Mouse (Mus musculus): ENCODE measurements at regions not wholly inside any gene's neighbourhood (a gene's known extent, or its start where the extent isn't known, plus 50 kb on each side); places are given as distances from the start of the nearest gene placed in this dataset.
"Not testable (repeated sequence)": the region's sequence is repeated elsewhere in the genome, so short reads cannot be mapped to it uniquely, and the experiment has no call there.

DNA sequence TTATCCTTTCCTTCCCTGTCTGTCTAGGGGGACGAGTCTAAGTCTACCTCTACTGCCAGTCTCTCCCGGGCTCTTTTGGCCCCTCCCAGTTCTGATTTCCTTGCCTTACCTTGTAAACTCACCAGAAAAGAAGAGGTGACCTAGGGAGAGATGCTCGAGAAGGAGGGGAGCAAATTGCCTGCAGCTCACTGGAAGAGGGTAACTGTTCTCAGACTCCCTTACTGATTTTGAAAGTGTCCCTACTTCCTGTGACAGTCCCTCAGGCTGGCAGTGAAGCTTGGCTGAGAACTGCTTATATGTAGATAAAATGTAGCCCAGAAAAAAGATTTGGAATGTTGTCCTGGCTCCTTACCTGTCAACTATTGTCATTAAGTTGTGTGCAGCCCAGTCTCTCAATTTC, 180.6 kb upstream of the Tab2 start:
- Histone ChIP-seq H3K27ac (replicated peaks) (no peak overlapping the region), H3K9ac (no peak overlapping the region), H3K9me3 (no peaks in the 10 kb centered on the region), H3K27me3 (no peaks in the 10 kb centered on the region), H3K4me1 (replicated peaks) (peaks cover 12% of the 10 kb centered on the region), H3K4me2 (no peak overlapping the region), H3K36me3 (no peaks in the 10 kb centered on the region), H3K4me3 (no peak overlapping the region)
- ATAC-seq (ENCODE audit: low read depth) = no peak
- WGBS = 81% methylated on average over 3 of the region's 3 CpGs

DNA sequence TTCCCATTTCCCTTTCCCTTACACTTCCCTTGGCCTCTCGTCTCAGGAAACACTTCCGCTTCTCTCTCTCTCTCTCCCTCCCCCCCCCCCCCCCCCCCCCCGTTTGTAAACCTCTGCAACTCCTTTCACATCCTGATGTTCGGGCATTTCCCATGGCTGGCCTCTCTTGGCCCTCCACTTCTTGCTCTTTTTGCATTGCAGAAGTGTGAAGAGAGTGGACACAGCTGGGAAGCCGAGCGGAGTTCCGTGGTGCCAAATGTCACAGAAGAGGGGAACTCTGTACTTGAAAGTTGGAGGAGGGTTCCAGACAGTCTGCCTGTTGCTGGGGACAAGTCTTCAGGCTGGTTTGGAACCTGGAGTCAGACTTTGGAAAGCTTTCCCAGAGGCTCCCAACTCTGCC, 179.2 kb upstream of the Tab2 start:
- no peak for ATAC-seq (ENCODE audit: low read depth)
- Histone ChIP-seq H3K4me2 (no peak overlapping the region), H3K27ac (replicated peaks) (no peak overlapping the region), H3K9ac (no peak overlapping the region), H3K9me3 (no peaks in the 10 kb centered on the region), H3K36me3 (no peaks in the 10 kb centered on the region), H3K27me3 (no peaks in the 10 kb centered on the region), H3K4me3 (no peak overlapping the region), H3K4me1 (replicated peaks) (peaks cover 16% of the 10 kb centered on the region)
- WGBS = 78% methylated on average over 6 of the region's 7 CpGs

DNA sequence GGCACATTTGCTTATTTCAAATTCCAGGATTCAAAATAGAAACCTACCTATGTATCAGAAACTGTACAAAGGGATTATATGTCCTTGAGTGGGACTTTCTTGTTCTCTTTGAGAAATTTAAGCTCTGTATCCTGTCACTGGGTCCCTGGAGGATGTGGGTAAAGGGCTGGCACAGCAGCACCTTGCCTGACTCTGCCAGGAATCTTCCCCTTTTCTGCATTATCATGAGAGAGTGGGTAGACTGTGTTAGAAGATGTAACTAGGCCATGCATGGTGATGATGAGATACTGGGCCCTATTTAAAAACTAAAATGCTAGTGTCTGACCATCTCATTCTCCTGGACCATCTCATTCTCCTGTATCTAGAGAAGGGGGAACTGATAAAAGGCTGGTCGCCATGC, 178.4 kb upstream of the Tab2 start:
- WGBS = 100% methylated on average over 1 of the region's 1 CpGs
- no peak overlapping the region for H3K4me3 ChIP-seq

DNA sequence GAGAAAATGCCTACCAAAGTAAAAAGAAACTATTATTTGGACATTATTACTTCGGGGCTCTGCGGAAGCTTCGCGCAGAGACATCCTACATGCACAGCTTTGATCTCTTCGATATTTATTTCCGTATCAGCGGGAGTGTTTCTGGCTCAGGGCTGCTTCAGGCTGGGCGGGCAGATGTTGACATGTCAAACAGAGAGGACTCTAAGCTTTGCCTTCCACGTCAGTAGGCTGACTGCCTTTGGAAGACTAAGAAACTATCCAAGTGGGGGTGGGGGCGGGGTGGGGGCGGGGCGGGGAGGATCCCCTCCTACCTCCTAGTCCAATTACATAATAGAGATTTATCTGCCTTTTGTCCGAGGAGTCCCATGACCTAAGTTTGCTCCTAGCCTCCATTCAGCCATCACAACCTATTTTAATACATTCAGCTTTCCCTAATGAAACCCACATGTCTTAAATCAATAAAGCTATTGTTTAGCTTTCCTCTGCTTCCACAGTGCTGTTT, 177.5 kb upstream of the Tab2 start:
- 23% methylated on average over 13 of the region's 13 CpGs for WGBS
- no peaks in the 10 kb centered on the region for H3K27me3 ChIP-seq
- H3K4me2 ChIP-seq = peak overlapping the region; percentile 34
- no peak overlapping the region for H3K4me3 ChIP-seq
- no peak overlapping the region for H3K9ac ChIP-seq
- H3K27ac ChIP-seq (replicated peaks) = peak overlapping the region; percentile 61
- no peaks in the 10 kb centered on the region for H3K9me3 ChIP-seq
- peaks cover 18% of the 10 kb centered on the region for H3K4me1 ChIP-seq (replicated peaks)
- peak; percentile 81 for ATAC-seq (ENCODE audit: low read depth)
- no peaks in the 10 kb centered on the region for H3K36me3 ChIP-seq

More for the DNA sequence above, 178.4 kb upstream of the Tab2 start:
- H3K4me1 ChIP-seq (replicated peaks) = peaks cover 18% of the 10 kb centered on the region
- ATAC-seq (ENCODE audit: low read depth) = no peak
- H3K27me3 ChIP-seq = no peaks in the 10 kb centered on the region
- H3K36me3 ChIP-seq = no peaks in the 10 kb centered on the region
- H3K4me2 ChIP-seq = no peak overlapping the region
- no peak overlapping the region for H3K9ac ChIP-seq
- H3K27ac ChIP-seq (replicated peaks) = no peak overlapping the region
- no peaks in the 10 kb centered on the region for H3K9me3 ChIP-seq

DNA sequence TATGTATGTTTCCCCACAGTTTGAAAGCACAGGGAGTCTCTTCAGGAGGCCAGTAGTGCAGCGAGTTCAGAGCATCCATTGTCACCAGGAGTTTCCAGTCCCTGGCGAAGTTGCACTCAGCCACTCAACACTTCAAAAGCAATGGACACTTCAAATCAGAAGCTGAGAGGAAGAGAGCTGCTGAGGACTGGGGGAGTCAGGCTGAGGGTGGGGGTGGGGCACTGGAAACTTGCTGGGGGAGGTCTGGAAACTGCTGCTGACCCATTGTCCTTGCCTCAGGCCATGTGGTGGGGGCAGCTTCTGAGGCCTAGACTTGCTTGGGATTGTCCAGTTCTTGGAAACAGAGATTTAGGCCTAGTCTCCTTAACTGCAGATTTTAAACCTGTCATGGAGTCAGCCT, 176.8 kb upstream of the Tab2 start:
- peak; percentile 52; the same call in 1 of the 2 replicates for ATAC-seq (ENCODE audit: low read depth)
- peak overlapping the region; percentile 61 for H3K27ac ChIP-seq (replicated peaks)
- no peaks in the 10 kb centered on the region for H3K36me3 ChIP-seq
- H3K9me3 ChIP-seq = no peaks in the 10 kb centered on the region
- no peaks in the 10 kb centered on the region for H3K27me3 ChIP-seq
- 39% methylated on average over 2 of the region's 2 CpGs for WGBS
- no peak overlapping the region for H3K4me3 ChIP-seq
- H3K4me1 ChIP-seq (replicated peaks) = peaks cover 18% of the 10 kb centered on the region
- no peak overlapping the region for H3K4me2 ChIP-seq
- H3K9ac ChIP-seq = no peak overlapping the region

DNA sequence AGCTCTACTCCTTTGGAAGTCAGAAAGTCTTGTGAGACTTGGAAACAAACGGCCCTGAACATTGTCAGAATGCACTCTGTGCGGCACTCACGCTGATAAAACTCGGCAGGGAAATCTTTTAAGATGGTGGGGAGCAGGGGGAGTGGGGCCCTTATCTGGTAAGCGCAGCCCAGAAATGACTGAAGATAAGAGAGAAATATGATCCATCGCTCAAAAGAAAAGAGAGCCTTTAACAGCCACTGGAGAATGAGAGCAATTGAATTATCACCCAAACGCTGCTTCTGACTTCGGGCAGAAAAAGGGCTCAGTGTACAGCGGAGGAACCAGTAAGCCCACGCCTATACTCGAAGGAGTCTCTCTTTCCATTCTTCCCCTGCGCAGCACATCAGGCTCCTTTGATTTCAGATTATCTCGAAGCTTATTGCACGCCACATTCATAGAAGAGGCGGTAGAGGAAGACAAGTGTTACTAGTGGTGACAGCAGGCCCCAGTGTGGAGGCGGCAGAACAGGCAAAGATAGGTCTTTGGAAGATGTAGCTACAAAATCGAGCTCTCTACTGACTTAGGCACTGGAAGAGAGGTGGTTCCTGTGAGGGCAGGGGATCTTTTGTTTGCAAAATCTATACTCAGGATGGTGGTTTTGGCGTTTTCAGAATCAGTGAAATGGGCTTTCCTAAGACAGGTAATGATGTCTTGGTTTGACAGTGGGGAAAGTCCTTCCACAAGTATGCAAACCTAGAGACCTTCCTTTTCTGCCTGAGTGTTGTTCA, 174.6 kb upstream of the Tab2 start:
- no peak overlapping the region for H3K9ac ChIP-seq
- no peaks in the 10 kb centered on the region for H3K9me3 ChIP-seq
- no peak overlapping the region for H3K4me3 ChIP-seq
- no peak overlapping the region for H3K27ac ChIP-seq (replicated peaks)
- no peak for ATAC-seq (ENCODE audit: low read depth)
- no peaks in the 10 kb centered on the region for H3K27me3 ChIP-seq
- 66% methylated on average over 18 of the region's 18 CpGs for WGBS
- no peak overlapping the region for H3K4me2 ChIP-seq
- H3K4me1 ChIP-seq (replicated peaks) = peaks cover 18% of the 10 kb centered on the region
- no peaks in the 10 kb centered on the region for H3K36me3 ChIP-seq

DNA sequence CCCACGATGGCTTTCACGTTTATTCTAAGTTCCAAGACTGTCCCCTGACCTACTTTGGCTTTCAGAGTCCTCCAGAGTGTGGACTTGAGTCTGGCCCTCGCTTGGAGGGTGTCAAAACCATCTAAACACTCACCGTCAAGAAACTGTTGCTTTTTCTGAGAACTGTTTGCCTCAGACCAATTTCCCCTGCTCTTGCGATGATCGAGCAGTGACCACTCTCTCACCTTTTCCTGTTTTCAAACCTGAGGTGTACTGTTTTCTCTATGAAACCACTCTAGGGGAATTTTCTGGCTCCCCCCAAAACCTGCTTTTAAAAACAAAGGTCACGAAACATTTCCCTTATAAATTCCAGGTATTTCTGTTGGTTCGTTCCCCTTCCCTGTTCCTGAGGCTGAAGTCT, 174.0 kb upstream of the Tab2 start:
- H3K9ac ChIP-seq = no peak overlapping the region
- no peak overlapping the region for H3K4me2 ChIP-seq
- H3K4me3 ChIP-seq = no peak overlapping the region
- H3K36me3 ChIP-seq = no peaks in the 10 kb centered on the region
- H3K27ac ChIP-seq (replicated peaks) = no peak overlapping the region
- ATAC-seq (ENCODE audit: low read depth) = no peak
- 82% methylated on average over 8 of the region's 8 CpGs for WGBS
- H3K4me1 ChIP-seq (replicated peaks) = peaks cover 18% of the 10 kb centered on the region
- no peaks in the 10 kb centered on the region for H3K27me3 ChIP-seq
- H3K9me3 ChIP-seq = no peaks in the 10 kb centered on the region

DNA sequence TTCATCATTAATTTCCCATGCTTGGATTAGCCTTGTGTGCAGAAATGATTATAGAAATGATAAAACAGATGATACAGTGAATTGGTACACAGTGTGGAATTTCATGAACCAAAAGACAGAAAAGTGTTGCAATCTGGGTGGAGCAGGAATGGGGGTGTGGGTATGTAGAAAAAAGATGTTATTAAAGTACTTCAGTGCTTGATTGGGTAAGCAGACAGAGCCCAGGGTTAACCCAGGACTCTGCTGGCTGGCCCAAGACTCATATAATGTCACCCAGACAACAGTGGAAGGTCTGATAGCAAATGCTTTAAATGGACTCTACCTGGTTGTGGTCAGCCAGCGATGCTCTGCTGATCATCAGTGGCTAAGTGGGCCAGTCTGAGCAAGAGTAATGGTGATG, 168.1 kb upstream of the Tab2 start:
- ATAC-seq (ENCODE audit: low read depth) = no peak
- H3K36me3 ChIP-seq = no peaks in the 10 kb centered on the region
- H3K9ac ChIP-seq = no peak overlapping the region
- H3K4me2 ChIP-seq = no peak overlapping the region
- H3K27me3 ChIP-seq = no peaks in the 10 kb centered on the region
- no peak overlapping the region for H3K4me3 ChIP-seq
- H3K9me3 ChIP-seq = no peaks in the 10 kb centered on the region
- H3K27ac ChIP-seq (replicated peaks) = no peak overlapping the region
- WGBS = 93% methylated on average over 1 of the region's 1 CpGs
- H3K4me1 ChIP-seq (replicated peaks) = no peaks in the 10 kb centered on the region

DNA sequence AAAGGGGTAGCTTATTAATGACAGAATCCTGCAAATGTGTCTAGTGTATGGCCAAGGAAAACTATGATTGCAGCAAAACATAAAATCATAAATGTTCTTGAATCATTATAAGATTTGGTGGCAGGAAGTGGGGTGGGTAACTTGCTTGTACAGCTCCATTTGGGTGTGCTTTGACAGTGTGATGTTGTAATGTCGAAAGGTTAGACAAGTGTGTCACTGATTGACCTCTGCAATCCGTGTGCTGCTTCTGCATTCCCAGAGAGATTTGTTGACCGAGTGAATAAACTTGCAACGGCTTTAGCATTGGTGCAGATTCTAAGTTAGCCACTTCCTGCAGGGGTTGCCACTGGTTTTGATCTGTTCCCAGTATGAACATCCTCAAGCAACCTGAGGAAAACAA, 165.9 kb upstream of the Tab2 start:
- no peak for ATAC-seq (ENCODE audit: low read depth)
- H3K4me3 ChIP-seq = no peak overlapping the region
- H3K4me1 ChIP-seq (replicated peaks) = no peaks in the 10 kb centered on the region
- no peak overlapping the region for H3K9ac ChIP-seq
- H3K27ac ChIP-seq (replicated peaks) = no peak overlapping the region
- no peaks in the 10 kb centered on the region for H3K9me3 ChIP-seq
- no peak overlapping the region for H3K4me2 ChIP-seq
- 79% methylated on average over 4 of the region's 4 CpGs for WGBS
- H3K27me3 ChIP-seq = no peaks in the 10 kb centered on the region
- no peaks in the 10 kb centered on the region for H3K36me3 ChIP-seq

DNA sequence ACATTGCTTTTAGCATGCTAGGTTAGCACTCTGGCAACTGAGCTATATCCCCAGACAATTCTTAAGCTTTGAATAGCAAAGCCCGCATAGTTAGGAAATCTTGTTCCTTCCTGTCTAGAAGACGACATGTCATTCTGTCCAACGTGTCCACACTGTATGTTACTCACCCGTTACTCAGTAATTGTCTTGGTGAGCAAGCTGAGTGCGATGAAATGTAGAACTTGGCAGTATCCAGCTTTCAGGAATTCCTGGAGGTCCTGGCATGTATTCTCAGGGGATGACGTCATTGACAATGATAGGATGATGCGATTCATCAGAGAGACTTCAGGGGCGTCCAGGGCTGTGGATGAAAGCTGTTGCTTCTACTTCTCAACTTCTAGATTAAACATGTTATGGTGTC, 160.8 kb upstream of the Tab2 start:
- Histone ChIP-seq H3K36me3 (no peaks in the 10 kb centered on the region), H3K4me2 (no peak overlapping the region), H3K4me1 (replicated peaks) (no peaks in the 10 kb centered on the region), H3K4me3 (no peak overlapping the region), H3K9me3 (no peaks in the 10 kb centered on the region), H3K27me3 (no peaks in the 10 kb centered on the region), H3K27ac (replicated peaks) (no peak overlapping the region), H3K9ac (no peak overlapping the region)
- 91% methylated on average over 8 of the region's 8 CpGs for WGBS
- no peak for ATAC-seq (ENCODE audit: low read depth)

DNA sequence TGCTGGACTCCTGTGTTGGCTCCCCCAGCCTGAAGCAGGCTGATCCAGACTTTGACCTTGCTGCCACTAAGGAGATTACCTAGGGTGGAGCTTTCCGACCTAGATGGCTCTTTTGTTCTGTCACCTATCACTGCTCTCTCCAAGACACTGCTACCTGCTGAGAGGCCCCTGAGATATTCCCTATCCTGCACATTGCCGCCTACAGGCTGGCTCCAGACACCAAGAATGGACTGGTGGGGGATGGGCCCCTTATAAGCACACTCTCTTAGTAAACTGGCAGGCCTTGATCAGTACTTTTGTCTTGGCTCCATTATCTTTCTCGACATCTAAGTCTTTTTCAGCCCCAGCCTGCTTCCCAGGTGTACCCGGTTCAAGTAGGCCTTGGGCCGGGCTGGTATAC, 158.9 kb upstream of the Tab2 start:
- not testable (repeated sequence) for H3K27ac ChIP-seq (replicated peaks); H3K4me2 ChIP-seq; H3K9ac ChIP-seq; H3K27me3 ChIP-seq; H3K9me3 ChIP-seq; H3K4me1 ChIP-seq (replicated peaks); H3K4me3 ChIP-seq; ATAC-seq (ENCODE audit: low read depth); H3K36me3 ChIP-seq
- 74% methylated on average over 5 of the region's 5 CpGs for WGBS

DNA sequence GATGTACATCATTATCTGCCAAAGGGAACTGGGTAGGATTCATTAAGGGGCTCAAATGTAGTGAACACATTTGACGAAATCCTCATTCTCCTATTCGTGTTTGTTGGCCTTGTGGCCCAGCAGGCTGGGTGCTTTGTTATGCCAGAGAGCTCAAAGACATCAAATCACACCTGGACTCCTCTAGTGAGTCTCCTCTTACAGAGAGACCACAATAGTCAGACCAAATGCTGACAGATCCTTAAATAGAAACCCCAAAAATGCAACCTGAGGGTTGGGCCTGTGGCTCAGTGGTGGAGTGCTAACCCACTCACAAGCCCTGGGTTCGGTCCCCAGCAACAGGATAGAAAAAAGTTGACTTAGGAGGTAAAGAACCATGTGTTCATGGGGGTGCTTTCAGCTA, 158.5 kb upstream of the Tab2 start:
- ATAC-seq (ENCODE audit: low read depth) = no peak
- H3K27me3 ChIP-seq = no peaks in the 10 kb centered on the region
- H3K27ac ChIP-seq (replicated peaks) = no peak overlapping the region
- WGBS = 63% methylated on average over 3 of the region's 3 CpGs
- H3K9ac ChIP-seq = no peak overlapping the region
- H3K4me2 ChIP-seq = no peak overlapping the region
- no peak overlapping the region for H3K4me3 ChIP-seq
- no peaks in the 10 kb centered on the region for H3K9me3 ChIP-seq
- no peaks in the 10 kb centered on the region for H3K4me1 ChIP-seq (replicated peaks)
- no peaks in the 10 kb centered on the region for H3K36me3 ChIP-seq

DNA sequence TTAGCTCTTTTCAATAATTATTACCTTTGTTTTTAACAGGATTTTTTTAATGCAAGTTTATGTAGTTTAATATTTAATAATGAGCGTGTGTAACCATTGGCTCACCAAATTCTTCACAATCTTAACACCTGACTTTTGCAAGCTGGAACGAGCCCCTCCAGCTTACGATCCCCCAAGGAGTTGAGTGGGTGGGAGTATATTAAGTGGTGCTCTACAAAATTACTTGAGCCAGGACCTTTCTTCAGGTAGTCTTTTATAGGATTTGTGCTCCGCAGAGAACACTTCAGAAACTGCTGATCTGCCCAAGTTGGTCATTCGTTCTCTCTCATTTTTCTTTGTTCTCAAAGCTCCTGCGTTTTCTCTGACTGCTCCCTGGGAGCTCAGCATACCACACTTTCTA, 144.5 kb upstream of the Tab2 start:
- Histone ChIP-seq H3K27ac (replicated peaks) (no peak overlapping the region), H3K4me3 (no peak overlapping the region), H3K9ac (no peak overlapping the region), H3K36me3 (no peaks in the 10 kb centered on the region), H3K4me1 (replicated peaks) (no peaks in the 10 kb centered on the region), H3K9me3 (0 out of 2 replicates have a peak, but pooled peaks cover 3% of the 10 kb centered on the region), H3K27me3 (no peaks in the 10 kb centered on the region), H3K4me2 (no peak overlapping the region)
- 89% methylated on average over 6 of the region's 6 CpGs for WGBS
- ATAC-seq (ENCODE audit: low read depth) = no peak
